Mouse (Mus musculus) liver, adult 2 months (tissue): Measurements from ENCODE around the gene Btrc.

Source experiments
- CTCF ChIP-seq: fragments of 200-500 bp; IDR thresholded peaks from 2 replicates; pipeline ENCODE4 v1.5.1; 2011; ENCODE audit warnings: low read depth, low read length, control low read depth
- POLR2A ChIP-seq: fragments of 200-500 bp; IDR thresholded peaks from 2 replicates; pipeline ENCODE4 v1.6.1; 2011; ENCODE audit warnings: low read length, control low read depth; ENCODE audit not compliant: insufficient read depth; ENCODE audit errors: extremely low read depth

- no peak for TF ChIP-seq CTCF
- TF ChIP-seq POLR2A: no peak
Measured at GRCm38 (mm10) chr19:45529294-45529693, 165.8 kb downstream of the Btrc start.
